In the genomic region with DNA sequence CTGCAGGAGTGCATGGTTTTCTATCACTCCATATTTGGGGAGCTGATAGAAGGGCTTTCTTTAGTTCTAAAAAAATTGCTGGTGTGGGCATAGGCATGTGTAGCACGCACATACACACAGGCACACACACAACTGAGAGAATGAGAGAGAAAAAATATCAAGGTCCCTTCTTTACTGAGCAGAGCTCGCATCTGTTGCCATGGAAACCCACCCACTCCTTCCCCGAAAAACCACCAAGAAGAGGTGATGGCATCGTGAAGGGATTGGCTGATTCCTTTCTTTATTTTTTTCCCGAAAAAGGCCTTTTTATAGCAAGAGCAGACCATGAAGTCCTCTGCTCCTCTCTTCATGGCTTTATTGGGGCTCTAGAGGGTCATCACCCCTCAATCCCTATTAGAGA, we compare ENCODE assay signal across 13 mouse cellular contexts. TPM values are rescaled to one million over a fixed set of nuclear protein-coding genes. Genes with fewer than 3 reads are reported as not detected.
DNase-seq lines count a peak whose midpoint lies in the region; ATAC-seq and TF ChIP-seq lines count a peak whose summit lies in the region.
"Had no signal": no experiment of that assay in that cellular context is flagged by ENCODE, and none has a peak within 500 bp of the region (broad histone marks: within the 10 kb centered on the region; RNA-seq: fewer than 3 reads in every experiment).

No protein-coding gene starts in this region.

- no peak overlapping the region for H3K4me3 ChIP-seq in hindbrain, embryonic 14.5 days (replicated peaks; ENCODE audit: low read length)
- no peak overlapping the region for H3K4me3 ChIP-seq in hindbrain, embryonic 10.5 days
- no peak overlapping the region for H3K4me3 ChIP-seq in lung, postnatal 0 days (ENCODE audit: low read depth, low read length)
- H3K4me3 ChIP-seq: lung, embryonic 15.5 days; myocyte had no signal

- H3K27ac ChIP-seq in hindbrain, embryonic 14.5 days: peak overlapping the region; percentile 40; the same call in 1 of the 2 replicates
- no peak overlapping the region for H3K27ac ChIP-seq in hindbrain, embryonic 10.5 days
- H3K27ac ChIP-seq in lung, postnatal 0 days (ENCODE audit: low read length): no peak overlapping the region
- H3K27ac ChIP-seq: lung, embryonic 15.5 days had no signal

- no peak for ATAC-seq in hindbrain, embryonic 14.5 days (ENCODE audit: low FRiP score)
- no peak for ATAC-seq in lung, postnatal 0 days

- no peak for TF ChIP-seq EP300 in lung, postnatal 0 days (IDR thresholded peaks at IDR 0.05)

- no peak overlapping the region for H3K9ac ChIP-seq in hindbrain, embryonic 14.5 days
- H3K9ac ChIP-seq in lung, postnatal 0 days (replicated peaks; ENCODE audit: low read depth): no peak overlapping the region
- H3K9ac ChIP-seq: lung, embryonic 15.5 days had no signal

- H3K9me3 ChIP-seq in hindbrain, embryonic 14.5 days (ENCODE audit: control insufficient read depth, low read length): no peaks in the 10 kb centered on the region
- no peaks in the 10 kb centered on the region for H3K9me3 ChIP-seq in hindbrain, embryonic 10.5 days
- H3K9me3 ChIP-seq in lung, postnatal 0 days (ENCODE audit: low read length): no peaks in the 10 kb centered on the region
- H3K9me3 ChIP-seq: lung, embryonic 15.5 days had no signal

- TF ChIP-seq POLR2A in brain, embryonic 14.5 days (IDR thresholded peaks at IDR 0.05; ENCODE audit: borderline replicate concordance, extremely low read depth, insufficient read depth, insufficient read length, poor library complexity, severe bottlenecking): no peak

- no peaks in the 10 kb centered on the region for H3K36me3 ChIP-seq in hindbrain, embryonic 14.5 days (replicated peaks; ENCODE audit: control insufficient read depth, insufficient read depth)
- H3K36me3 ChIP-seq in hindbrain, embryonic 10.5 days: no peaks in the 10 kb centered on the region
- H3K36me3 ChIP-seq in lung, postnatal 0 days (ENCODE audit: insufficient read depth, low read length): no peaks in the 10 kb centered on the region
- H3K36me3 ChIP-seq: lung, embryonic 15.5 days had no signal

- no peak for TF ChIP-seq CTCF in brain, embryonic 14.5 days (IDR thresholded peaks at IDR 0.05; ENCODE audit: borderline replicate concordance, extremely low read depth, insufficient read depth, insufficient read length)
- no peak for TF ChIP-seq CTCF in lung, postnatal 0 days (IDR thresholded peaks at IDR 0.05)

- peaks cover 42% of the 10 kb centered on the region for H3K4me1 ChIP-seq in hindbrain, embryonic 14.5 days (replicated peaks; ENCODE audit: control insufficient read depth, insufficient read depth, low read length)
- H3K4me1 ChIP-seq in hindbrain, embryonic 10.5 days (replicated peaks): peaks cover 14% of the 10 kb centered on the region
- H3K4me1 ChIP-seq in lung, postnatal 0 days (ENCODE audit: insufficient read depth, low read depth, low read length): no peaks in the 10 kb centered on the region
- H3K4me1 ChIP-seq: lung, embryonic 15.5 days had no signal

- peaks cover 30% of the 10 kb centered on the region for H3K27me3 ChIP-seq in hindbrain, embryonic 14.5 days (ENCODE audit: control insufficient read depth, insufficient read depth, low read length)
- peaks cover 69% of the 10 kb centered on the region for H3K27me3 ChIP-seq in hindbrain, embryonic 10.5 days (ENCODE audit: insufficient read depth, poor library complexity, severe bottlenecking)
- H3K27me3 ChIP-seq in lung, postnatal 0 days (replicated peaks; ENCODE audit: insufficient read depth, low read length): peaks cover 22% of the 10 kb centered on the region

- DNase-seq in hindbrain, embryonic 14.5 days (ENCODE audit: low spot score): no peak
- no peak for DNase-seq in hindbrain, embryonic 10.5 days (ENCODE audit: low spot score)
- peak; percentile 75 for DNase-seq in brain, embryonic 14.5 days (ENCODE audit: low read depth)
- peak; percentile 64 to 68 for DNase-seq in frontal cortex, postnatal 25 days (ENCODE audit: low spot score in 2 of 2)
- peak; percentile 85 to 87 for DNase-seq in left cerebral cortex, postnatal 36 days (ENCODE audit: low spot score in 2 of 2)
- no peak for DNase-seq in lung, postnatal 0 days (ENCODE audit: low spot score)
- no peak for DNase-seq in spleen, postnatal 10 days (ENCODE audit: low spot score in 2 of 2)
- DNase-seq in adrenal gland, postnatal 36 days: no peak
- DNase-seq: cerebellum, adult 11-12 months; thymus, postnatal 25 days had no signal

- intact Hi-C loops in left cerebral cortex, postnatal 36 days (cut with DNase I): no loop called here

- 45% methylated on average over 5 of the region's 5 CpGs for WGBS in hindbrain, embryonic 14.5 days
- WGBS in hindbrain, embryonic 10.5 days: 66% methylated on average over 5 of the region's 5 CpGs
- WGBS in lung, postnatal 0 days: 46% methylated on average over 5 of the region's 5 CpGs

- H3K4me2 ChIP-seq in hindbrain, embryonic 14.5 days (replicated peaks): 0 out of 2 replicates have a peak overlapping the region, but pooled peaks have one; percentile 2
- H3K4me2 ChIP-seq in lung, postnatal 0 days (replicated peaks; ENCODE audit: low read depth, low read length): no peak overlapping the region
- H3K4me2 ChIP-seq: lung, embryonic 15.5 days had no signal

RNA-seq across cellular contexts. Expression of a gene that starts 3.9 kb away (rescaled TPM):
- polyA plus RNA-seq in hindbrain, embryonic 14.5 days (2014; fragmentation: Nextera tagmentation; extraction: Ambion mirVana): 0.23 and 0.31 TPM in 2 replicates
- not detected in 2 replicates for polyA plus RNA-seq in hindbrain, embryonic 10.5 days (2016; fragmentation: Nextera tagmentation; extraction: Ambion mirVana)
- polyA plus RNA-seq in brain, embryonic 14.5 days (2012; rRNA removed): 4.1 and 7.8 TPM in 2 replicates
- total RNA-seq in left cerebral cortex, postnatal 36 days (2021): 10 to 100 TPM; 13.7 to 30.9 TPM
- polyA plus RNA-seq in lung, postnatal 0 days (2015; fragmentation: Nextera tagmentation; extraction: Ambion mirVana): 0.04 TPM in 1 of 2 replicates, not detected in the other
- total RNA-seq in adrenal gland, postnatal 36 days (2021): under 1 TPM; 0.20 to 0.40 TPM
- total RNA-seq: hematopoietic stem cell, adult 5-6 weeks had no signal

RNA-seq across cellular contexts. Expression of a gene that starts 29.6 kb away (rescaled TPM):
- polyA plus RNA-seq in hindbrain, embryonic 14.5 days (2014; fragmentation: Nextera tagmentation; extraction: Ambion mirVana): 9.9 and 10.7 TPM in 2 replicates
- polyA plus RNA-seq in hindbrain, embryonic 10.5 days (2016; fragmentation: Nextera tagmentation; extraction: Ambion mirVana): 5.5 and 8.4 TPM in 2 replicates
- polyA plus RNA-seq in brain, embryonic 14.5 days (2012; rRNA removed): 31.1 and 34.9 TPM in 2 replicates
- total RNA-seq in left cerebral cortex, postnatal 36 days (2021): 10 to 100 TPM; 15.0 to 17.2 TPM
- polyA plus RNA-seq in lung, postnatal 0 days (2015; fragmentation: Nextera tagmentation; extraction: Ambion mirVana): 0.88 TPM in 2 replicates
- 1 to 10 TPM; 4.5 to 5.3 TPM for total RNA-seq in adrenal gland, postnatal 36 days (2021)

RNA-seq across cellular contexts. Expression of a gene that starts 32.1 kb away (rescaled TPM):
- polyA plus RNA-seq in hindbrain, embryonic 14.5 days (2014; fragmentation: Nextera tagmentation; extraction: Ambion mirVana): 119 TPM in 2 replicates
- 157 and 163 TPM in 2 replicates for polyA plus RNA-seq in hindbrain, embryonic 10.5 days (2016; fragmentation: Nextera tagmentation; extraction: Ambion mirVana)
- polyA plus RNA-seq in brain, embryonic 14.5 days (2012; rRNA removed): 70.0 and 81.9 TPM in 2 replicates
- 10 to 100 TPM; 50.8 to 64.8 TPM for total RNA-seq in left cerebral cortex, postnatal 36 days (2021)
- polyA plus RNA-seq in lung, postnatal 0 days (2015; fragmentation: Nextera tagmentation; extraction: Ambion mirVana): 52.1 and 55.1 TPM in 2 replicates
- 10 to 100 TPM; 56.7 to 59.1 TPM for total RNA-seq in adrenal gland, postnatal 36 days (2021)

RNA-seq across cellular contexts. Expression of a gene that starts 44.6 kb away (rescaled TPM):
- polyA plus RNA-seq in hindbrain, embryonic 14.5 days (2014; fragmentation: Nextera tagmentation; extraction: Ambion mirVana): 93.7 and 101 TPM in 2 replicates
- 38.8 and 41.6 TPM in 2 replicates for polyA plus RNA-seq in hindbrain, embryonic 10.5 days (2016; fragmentation: Nextera tagmentation; extraction: Ambion mirVana)
- polyA plus RNA-seq in brain, embryonic 14.5 days (2012; rRNA removed): 46.8 and 49.8 TPM in 2 replicates
- total RNA-seq in left cerebral cortex, postnatal 36 days (2021): 100 to 1,000 TPM; 118 to 135 TPM
- 33.8 and 36.3 TPM in 2 replicates for polyA plus RNA-seq in lung, postnatal 0 days (2015; fragmentation: Nextera tagmentation; extraction: Ambion mirVana)
- total RNA-seq in adrenal gland, postnatal 36 days (2021): 10 to 100 TPM; 27.8 to 43.5 TPM
- total RNA-seq: hematopoietic stem cell, adult 5-6 weeks had no signal

RNA-seq across cellular contexts. Expression of a gene that starts 44.6 kb away (rescaled TPM):
- 1.4 and 1.9 TPM in 2 replicates for polyA plus RNA-seq in hindbrain, embryonic 14.5 days (2014; fragmentation: Nextera tagmentation; extraction: Ambion mirVana)
- polyA plus RNA-seq in hindbrain, embryonic 10.5 days (2016; fragmentation: Nextera tagmentation; extraction: Ambion mirVana): 2.4 and 3.2 TPM in 2 replicates
- polyA plus RNA-seq in brain, embryonic 14.5 days (2012; rRNA removed): 1.9 and 2.8 TPM in 2 replicates
- total RNA-seq in left cerebral cortex, postnatal 36 days (2021): 1 to 10 TPM; 4.6 to 6.1 TPM
- polyA plus RNA-seq in lung, postnatal 0 days (2015; fragmentation: Nextera tagmentation; extraction: Ambion mirVana): 1.1 and 1.6 TPM in 2 replicates
- 1 to 10 TPM in 1 of 2 experiments, under 1 TPM in 1; 0.99 to 2.3 TPM for total RNA-seq in adrenal gland, postnatal 36 days (2021)

Comparison
In these comparisons a context has a peak if more than half of its experiments do, and no peak if none do; other contexts are left out.
1. DNase-seq: peak in brain, embryonic 14.5 days (single experiment), frontal cortex, postnatal 25 days (2 of 2) and left cerebral cortex, postnatal 36 days (2 of 2); none in hindbrain, embryonic 14.5 days (single experiment), hindbrain, embryonic 10.5 days (single experiment), lung, postnatal 0 days (single experiment), spleen, postnatal 10 days (0 of 2) and adrenal gland, postnatal 36 days (0 of 2).